Mouse (Mus musculus) left cerebral cortex, postnatal 25 days (tissue): ENCODE data around the gene Pnpla5. TPM values are rescaled to one million over a fixed set of nuclear protein-coding genes. Genes with fewer than 3 reads are reported as not detected.
A peak's percentile ranks its signal among the peaks of the same experiment; 100 is the strongest.
"Not testable (repeated sequence)": the region's sequence is repeated elsewhere in the genome, so short reads cannot be mapped to it uniquely, and the experiment has no call there.

Source experiments
- DNase-seq, 2 experiments: peaks; one replicate each; pipeline ENCODE4 v3.0.0; 2022; ENCODE audit warnings: low spot score in 2 of 2, mixed read lengths in 1 of 2
- intact Hi-C: fragments of 180-260 bp; cut with DNase I; formaldehyde crosslinking; loops from one replicate; pipeline ENCODE4 v1.15.1; 2025
- total RNA-seq, 2 experiments: library from RNA; stranded (reverse); gene quantifications; 2 replicates each; pipeline ENCODE4 v1.2.3; 2021

Gene Pnpla5
- not detected for total RNA-seq

- intact Hi-C loops = loop anchor here (5.0 kb wide), 1 partner anchor 44 kb away; the partner anchor contains the start of gene Pnpla3
- DNase-seq = no peak
Observed at GRCm38 (mm10) chr15:84123075-84123474, at the start of gene Pnpla5. TSS of gene Pnpla5 (minus strand) at chr15:84123175.

GRCm38 (mm10) chr15:84171166-84171565 is 48.2 kb upstream of the Pnpla5 start:
- no peak for DNase-seq
- intact Hi-C loops = no loop called here

GRCm38 (mm10) chr15:84169511-84169910 is 46.5 kb upstream of the Pnpla5 start:
- intact Hi-C loops = loop anchor here (5.0 kb wide), 2 partner anchors 47 to 62 kb away; partner anchors contain the start of genes Pnpla5 and Sult4a1
- no peak for DNase-seq

GRCm38 (mm10) chr15:84168170-84169161 is 45.5 kb upstream of the Pnpla5 start:
- intact Hi-C loops = loop anchor here (5.0 kb wide), 2 partner anchors 46 to 61 kb away; partner anchors contain the start of genes Pnpla5 and Sult4a1
- peak in 1 of 2 experiments; percentile 30 for DNase-seq

- peak; percentile 96 to 99 for DNase-seq
- intact Hi-C loops = loop anchor here (1.0 to 5.0 kb wide), 3 partner anchors 45 to 93 kb away; partner anchors contain the start of genes Pnpla5 and Sult4a1
Observed at GRCm38 (mm10) chr15:84167600-84167999, 44.6 kb upstream of the Pnpla5 start, which contains the start of gene Pnpla3. TSS of gene Pnpla3 (plus strand) at chr15:84167837.

GRCm38 (mm10) chr15:84166818-84167217 is 43.8 kb upstream of the Pnpla5 start:
- intact Hi-C loops = loop anchor here (1.0 to 5.0 kb wide), 3 partner anchors 45 to 93 kb away; partner anchors contain the start of genes Pnpla5 and Sult4a1
- DNase-seq = no peak

- no peak for DNase-seq
- intact Hi-C loops = no loop called here
Observed at GRCm38 (mm10) chr15:84161871-84162270, 38.9 kb upstream of the Pnpla5 start.

- intact Hi-C loops = not testable (repeated sequence)
Observed at GRCm38 (mm10) chr15:84157530-84157929, 34.6 kb upstream of the Pnpla5 start.

GRCm38 (mm10) chr15:84156158-84156557 is 33.2 kb upstream of the Pnpla5 start:
- DNase-seq = no peak
- intact Hi-C loops = no loop called here

More at GRCm38 (mm10) chr15:84157530-84157929, 34.6 kb upstream of the Pnpla5 start:
- not testable (repeated sequence) for DNase-seq

GRCm38 (mm10) chr15:84140929-84141328 is 18.0 kb upstream of the Pnpla5 start:
- no peak for DNase-seq
- intact Hi-C loops = no loop called here

- intact Hi-C loops = no loop called here
- DNase-seq = no peak
Observed at GRCm38 (mm10) chr15:84140109-84140508, 17.1 kb upstream of the Pnpla5 start.

GRCm38 (mm10) chr15:84139592-84140005 is 16.6 kb upstream of the Pnpla5 start:
- DNase-seq = no peak
- intact Hi-C loops = no loop called here

GRCm38 (mm10) chr15:84136473-84137415 is 13.8 kb upstream of the Pnpla5 start:
- intact Hi-C loops = no loop called here
- DNase-seq = no peak

GRCm38 (mm10) chr15:84135472-84135871 is 12.5 kb upstream of the Pnpla5 start:
- intact Hi-C loops = no loop called here

GRCm38 (mm10) chr15:84133440-84133839 is 10.5 kb upstream of the Pnpla5 start:
- DNase-seq = no peak
- intact Hi-C loops = no loop called here

More at GRCm38 (mm10) chr15:84135472-84135871, 12.5 kb upstream of the Pnpla5 start:
- no peak for DNase-seq

- intact Hi-C loops = no loop called here
Observed at GRCm38 (mm10) chr15:84131971-84132370, 9.0 kb upstream of the Pnpla5 start.

GRCm38 (mm10) chr15:84131096-84131786 is 8.3 kb upstream of the Pnpla5 start:
- intact Hi-C loops = no loop called here
- DNase-seq = peak in 1 of 2 experiments; percentile 18

More at GRCm38 (mm10) chr15:84131971-84132370, 9.0 kb upstream of the Pnpla5 start:
- DNase-seq = no peak

GRCm38 (mm10) chr15:84126871-84127270 is 3.9 kb upstream of the Pnpla5 start:
- no peak for DNase-seq
- intact Hi-C loops = no loop called here

- no peak for DNase-seq
- intact Hi-C loops = no loop called here
Observed at GRCm38 (mm10) chr15:84126447-84126846, 3.5 kb upstream of the Pnpla5 start.
